Mouse (Mus musculus) adrenal gland, postnatal 14 days (tissue): ENCODE data around the gene Ndufaf5. TPM values are rescaled to one million over a fixed set of nuclear protein-coding genes. Genes with fewer than 3 reads are reported as not detected.
"Not testable (repeated sequence)": the region's sequence is repeated elsewhere in the genome, so short reads cannot be mapped to it uniquely, and the experiment has no call there.

ENCODE experiments used
- DNase-seq: peaks from one replicate; pipeline ENCODE4 v3.0.0; 2021; ENCODE audit warnings: mixed read lengths
- long read RNA-seq, 2 experiments: library from polyadenylated mRNA; stranded (forward); transcript quantifications; one replicate each; pipeline ENCODE4 v2.0.0; 2021
- total RNA-seq: library from RNA; stranded (reverse); gene quantifications from 2 replicates; pipeline ENCODE4 v1.2.3, GENCODE M21; 2021

Ndufaf5 gene
- total RNA-seq = 19.6 and 23.1 TPM in 2 replicates
- long read RNA-seq, experiment 1, transcript Ndufaf5-201 (11 exons, 1,166 nt) = major isoform, 14 of 15 reads
- long read RNA-seq, experiment 1, partial matches to known transcripts = 0 of 15 reads
- long read RNA-seq, experiment 1, other reads (novel, unspliced or antisense) = 1 of 15 reads
- long read RNA-seq, experiment 2, transcript Ndufaf5-201 (11 exons, 1,166 nt) = major isoform, 12 of 14 reads
- long read RNA-seq, experiment 2, partial matches to known transcripts = 1 of 14 reads
- long read RNA-seq, experiment 2, other reads (novel, unspliced or antisense) = 1 of 14 reads

GRCm38 (mm10) chr2:140170127-140170802 is at the start of gene Ndufaf5, which contains the start of gene Esf1:
Ndufaf5 (plus strand) TSS chr2:140170649.
Esf1 (minus strand) TSS chr2:140170564.
- peak; percentile 97 for DNase-seq

- no peak for DNase-seq
Observed at GRCm38 (mm10) chr2:140125516-140125915, 44.9 kb upstream of the Ndufaf5 start.

GRCm38 (mm10) chr2:140151743-140152142 is 18.7 kb upstream of the Ndufaf5 start, which contains the start of gene Gm17374:
Gm17374 (plus strand) TSS chr2:140152043.
- not testable (repeated sequence) for DNase-seq

GRCm38 (mm10) chr2:140159186-140159730 is 11.2 kb upstream of the Ndufaf5 start:
- no peak for DNase-seq

GRCm38 (mm10) chr2:140163351-140163854 is 7.0 kb upstream of the Ndufaf5 start:
- no peak for DNase-seq

GRCm38 (mm10) chr2:140169057-140169456 is 1.4 kb upstream of the Ndufaf5 start:
- no peak for DNase-seq

- DNase-seq = peak; percentile 59
Observed at GRCm38 (mm10) chr2:140170803-140171553, 529 bp downstream of the Ndufaf5 start.

GRCm38 (mm10) chr2:140185685-140186210 is 15.3 kb downstream of the Ndufaf5 start:
- DNase-seq = not testable (repeated sequence)

GRCm38 (mm10) chr2:140200713-140201112 is 30.3 kb downstream of the Ndufaf5 start:
- DNase-seq = no peak

GRCm38 (mm10) chr2:140202573-140202972 is 32.1 kb downstream of the Ndufaf5 start:
- DNase-seq = no peak

GRCm38 (mm10) chr2:140203756-140204155 is 33.3 kb downstream of the Ndufaf5 start:
- DNase-seq = no peak

- no peak for DNase-seq
Observed at GRCm38 (mm10) chr2:140214519-140215027, 44.1 kb downstream of the Ndufaf5 start.

- no peak for DNase-seq
Observed at GRCm38 (mm10) chr2:140215415-140215814, 45.0 kb downstream of the Ndufaf5 start.

GRCm38 (mm10) chr2:140215965-140216364 is 45.5 kb downstream of the Ndufaf5 start:
- DNase-seq = no peak

GRCm38 (mm10) chr2:140220325-140220724 is 49.9 kb downstream of the Ndufaf5 start:
- DNase-seq = no peak

GRCm38 (mm10) chr2:140230295-140230694 is 59.8 kb downstream of the Ndufaf5 start:
- DNase-seq = no peak

- DNase-seq = peak; percentile 6
Observed at GRCm38 (mm10) chr2:140237245-140237644, 66.8 kb downstream of the Ndufaf5 start.

GRCm38 (mm10) chr2:140242398-140242797 is 71.9 kb downstream of the Ndufaf5 start:
- DNase-seq = no peak

- no peak for DNase-seq
Observed at GRCm38 (mm10) chr2:140243105-140243504, 72.7 kb downstream of the Ndufaf5 start.
